Mouse (Mus musculus) induced T-regulatory cell, adult 2 months (primary cell): Measurements from ENCODE around the gene Ubald2.
"Not testable (repeated sequence)": the region's sequence is repeated elsewhere in the genome, so short reads cannot be mapped to it uniquely, and the experiment has no call there.

Experiments used
- DNase-seq: peaks from one replicate; pipeline ENCODE4 v3.0.0-alpha.2; 2012; ENCODE audit warnings: low read depth

Gene Ubald2

GRCm38 (mm10) chr11:116416196-116416943 is 17.5 kb upstream of the Ubald2 start:
- no peak for DNase-seq

- no peak for DNase-seq
Measured at GRCm38 (mm10) chr11:116417054-116417453, 16.8 kb upstream of the Ubald2 start.

GRCm38 (mm10) chr11:116418194-116418840 is 15.6 kb upstream of the Ubald2 start:
- DNase-seq = peak; percentile 74

GRCm38 (mm10) chr11:116418841-116419462 is 14.9 kb upstream of the Ubald2 start:
- DNase-seq = peak; percentile 79

GRCm38 (mm10) chr11:116421102-116421501 is 12.8 kb upstream of the Ubald2 start:
- DNase-seq = no peak

- DNase-seq = no peak
Measured at GRCm38 (mm10) chr11:116422562-116422961, 11.3 kb upstream of the Ubald2 start.

GRCm38 (mm10) chr11:116423214-116423613 is 10.7 kb upstream of the Ubald2 start:
- peak; percentile 75 for DNase-seq

GRCm38 (mm10) chr11:116423782-116424620 is 9.9 kb upstream of the Ubald2 start:
- peak; percentile 95 for DNase-seq

GRCm38 (mm10) chr11:116424621-116425407 is 9.1 kb upstream of the Ubald2 start:
- no peak for DNase-seq

GRCm38 (mm10) chr11:116426328-116426727 is 7.6 kb upstream of the Ubald2 start:
- DNase-seq = not testable (repeated sequence)

GRCm38 (mm10) chr11:116426852-116427575 is 6.9 kb upstream of the Ubald2 start:
- no peak for DNase-seq

- no peak for DNase-seq
Measured at GRCm38 (mm10) chr11:116428872-116429859, 4.7 kb upstream of the Ubald2 start.

GRCm38 (mm10) chr11:116429862-116430613 is 3.9 kb upstream of the Ubald2 start:
- peak; percentile 82 for DNase-seq

GRCm38 (mm10) chr11:116430723-116431427 is 3.0 kb upstream of the Ubald2 start:
- peak; percentile 54 for DNase-seq

GRCm38 (mm10) chr11:116431428-116432077 is 2.3 kb upstream of the Ubald2 start:
- peak; percentile 19 for DNase-seq

- DNase-seq = no peak
Measured at GRCm38 (mm10) chr11:116432127-116432526, 1.8 kb upstream of the Ubald2 start.

GRCm38 (mm10) chr11:116432593-116433355 is 1.1 kb upstream of the Ubald2 start:
- DNase-seq = peak; percentile 41
